Mouse (Mus musculus): ENCODE data around the gene Abl2. TPM values are rescaled to one million over a fixed set of nuclear protein-coding genes. Genes with fewer than 3 reads are reported as not detected.
"Not testable (repeated sequence)": the region's sequence is repeated elsewhere in the genome, so short reads cannot be mapped to it uniquely, and the experiment has no call there.

Gene Abl2
- polyA plus RNA-seq (2012; rRNA removed), result 3.7 and 4.3 TPM in 2 replicates

DNA sequence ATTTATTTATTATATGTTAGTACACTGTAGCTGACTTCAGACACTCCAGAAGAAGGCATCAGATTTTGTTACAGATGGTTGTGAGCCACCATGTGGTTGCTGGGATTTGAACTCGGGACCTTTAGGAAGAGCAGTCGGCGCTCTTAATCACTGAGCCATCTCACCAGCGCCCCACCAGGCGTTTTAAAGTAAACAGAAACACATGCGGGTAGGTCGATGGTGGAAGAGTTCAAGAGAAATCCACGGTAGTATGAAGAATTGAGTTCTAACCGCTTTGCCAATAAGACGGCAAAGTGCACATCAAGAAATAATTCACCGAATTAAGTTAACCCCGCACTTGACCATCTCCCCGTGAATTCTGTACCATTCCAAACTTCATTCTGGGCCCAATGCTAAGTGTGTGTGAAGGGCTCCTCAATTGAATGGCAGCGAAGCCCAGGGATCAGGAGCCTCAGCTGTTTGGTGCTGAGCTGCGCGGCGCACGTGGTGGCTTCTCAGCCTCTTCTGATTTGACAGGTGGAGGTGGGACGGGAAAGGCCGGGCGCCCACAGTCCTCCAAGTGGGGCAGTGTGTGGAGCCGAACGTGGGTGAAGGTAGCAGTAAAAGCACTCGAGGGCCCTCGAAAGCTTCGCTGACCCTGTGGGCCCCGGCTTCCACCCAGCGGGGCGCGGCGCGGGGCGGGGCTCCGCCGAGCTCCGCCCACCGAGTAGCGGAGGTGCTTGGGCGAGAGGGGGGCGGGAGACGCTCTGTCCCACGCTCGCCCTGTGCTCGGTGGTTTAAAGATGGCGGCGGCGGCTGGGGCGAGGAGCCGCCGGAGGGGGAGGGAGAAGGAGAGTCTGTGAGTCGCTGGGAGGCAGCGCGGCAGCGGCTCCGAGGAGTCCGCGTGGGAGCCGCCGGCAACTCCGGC is at the start of gene Abl2:
TSS of gene Abl2 (plus strand) at position 763 of the 907 bp plus-strand sequence.
- Histone ChIP-seq H3K36me3 (ENCODE audit: control insufficient read depth, insufficient read depth, low read length) (no peaks in the 10 kb centered on the region), H3K27me3 (ENCODE audit: control insufficient read depth, insufficient read depth, low read length) (no peaks in the 10 kb centered on the region), H3K4me3 (ENCODE audit: low read depth, low read length) (peak within 1 kb of the TSS; percentile 93), H3K4me1 (ENCODE audit: control insufficient read depth, insufficient read depth, insufficient read length, low read length) (peaks cover 3% of the 10 kb centered on the region; the same call in 1 of the 2 replicates), H3K27ac (ENCODE audit: insufficient read depth, low read depth, low read length) (no peak within 1 kb of the TSS)
- WGBS, result 8% methylated on average over 60 of the region's 60 CpGs
- TF ChIP-seq POLR2A (IDR thresholded peaks at IDR 0.05; ENCODE audit: low read depth, low read length), result peak; percentile 81
- no peak for TF ChIP-seq CTCF (IDR thresholded peaks at IDR 0.05; ENCODE audit: extremely low read depth, insufficient read length, insufficient replicate concordance, low read depth, low read length)

- H3K4me1 ChIP-seq (ENCODE audit: control insufficient read depth, insufficient read depth, insufficient read length, low read length), result peaks cover 5% of the 10 kb centered on the region
- no peaks in the 10 kb centered on the region for H3K36me3 ChIP-seq (ENCODE audit: control insufficient read depth, insufficient read depth, low read length)
- 30% methylated on average over 3 of the region's 3 CpGs for WGBS
- TF ChIP-seq CTCF (IDR thresholded peaks at IDR 0.05; ENCODE audit: extremely low read depth, insufficient read length, insufficient replicate concordance, low read depth, low read length), result no peak
- TF ChIP-seq POLR2A (IDR thresholded peaks at IDR 0.05; ENCODE audit: low read depth, low read length), result no peak
- no peak overlapping the region for H3K4me3 ChIP-seq (ENCODE audit: low read depth, low read length)
- no peaks in the 10 kb centered on the region for H3K27me3 ChIP-seq (ENCODE audit: control insufficient read depth, insufficient read depth, low read length)
- no peak overlapping the region for H3K27ac ChIP-seq (ENCODE audit: insufficient read depth, low read depth, low read length)
Measured at GRCm38 (mm10) chr1:156520136-156520780, 38.3 kb upstream of the Abl2 start.

- Histone ChIP-seq H3K27me3 (ENCODE audit: control insufficient read depth, insufficient read depth, low read length) (no peaks in the 10 kb centered on the region), H3K36me3 (ENCODE audit: control insufficient read depth, insufficient read depth, low read length) (no peaks in the 10 kb centered on the region), H3K4me3 (ENCODE audit: low read depth, low read length) (peak overlapping the region; percentile 35), H3K27ac (ENCODE audit: insufficient read depth, low read depth, low read length) (peak overlapping the region; percentile 36), H3K4me1 (ENCODE audit: control insufficient read depth, insufficient read depth, insufficient read length, low read length) (peaks cover 5% of the 10 kb centered on the region)
- 16% methylated on average over 15 of the region's 15 CpGs for WGBS
- TF ChIP-seq POLR2A (IDR thresholded peaks at IDR 0.05; ENCODE audit: low read depth, low read length), result no peak
- no peak for TF ChIP-seq CTCF (IDR thresholded peaks at IDR 0.05; ENCODE audit: extremely low read depth, insufficient read length, insufficient replicate concordance, low read depth, low read length)
Measured at GRCm38 (mm10) chr1:156521796-156522517, 36.6 kb upstream of the Abl2 start.

GRCm38 (mm10) chr1:156523842-156524241 is 34.7 kb upstream of the Abl2 start, which contains the start of gene Gm10031:
Gene Gm10031 (plus strand): TSS chr1:156524012.
- WGBS, result 91% methylated on average over 22 of the region's 22 CpGs
- H3K27ac ChIP-seq (ENCODE audit: insufficient read depth, low read depth, low read length); H3K4me3 ChIP-seq (ENCODE audit: low read depth, low read length): not testable (repeated sequence)

GRCm38 (mm10) chr1:156532476-156533175 is 26.0 kb upstream of the Abl2 start:
- not testable (repeated sequence) for H3K27ac ChIP-seq (ENCODE audit: insufficient read depth, low read depth, low read length); H3K4me1 ChIP-seq (ENCODE audit: control insufficient read depth, insufficient read depth, insufficient read length, low read length); H3K36me3 ChIP-seq (ENCODE audit: control insufficient read depth, insufficient read depth, low read length); H3K4me3 ChIP-seq (ENCODE audit: low read depth, low read length); H3K27me3 ChIP-seq (ENCODE audit: control insufficient read depth, insufficient read depth, low read length)
- WGBS, result 69% methylated on average over 16 of the region's 16 CpGs

More at GRCm38 (mm10) chr1:156523842-156524241, 34.7 kb upstream of the Abl2 start, which contains the start of gene Gm10031:
- H3K27me3 ChIP-seq (ENCODE audit: control insufficient read depth, insufficient read depth, low read length); H3K36me3 ChIP-seq (ENCODE audit: control insufficient read depth, insufficient read depth, low read length); H3K4me1 ChIP-seq (ENCODE audit: control insufficient read depth, insufficient read depth, insufficient read length, low read length): not testable (repeated sequence)

DNA sequence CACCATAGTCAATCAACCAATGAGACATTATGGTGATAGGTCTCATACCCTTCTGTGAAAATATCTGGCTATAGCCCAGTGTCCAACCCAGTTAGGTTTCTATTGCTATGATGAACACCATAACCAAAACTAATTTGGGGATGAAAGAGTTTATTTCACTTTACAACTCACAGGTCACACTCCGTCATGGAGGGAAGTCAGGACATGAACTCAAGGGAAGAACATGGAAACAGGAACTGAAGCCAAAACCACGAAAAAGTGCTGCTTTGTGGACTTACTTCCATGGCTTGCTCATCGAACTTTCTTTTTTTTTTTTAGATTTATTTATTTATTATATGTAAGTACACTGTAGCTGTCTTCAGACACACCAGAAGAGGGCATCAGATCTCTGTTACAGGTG is 25.1 kb upstream of the Abl2 start:
- Histone ChIP-seq H3K27ac (ENCODE audit: insufficient read depth, low read depth, low read length) (no peak overlapping the region), H3K27me3 (ENCODE audit: control insufficient read depth, insufficient read depth, low read length) (no peaks in the 10 kb centered on the region), H3K4me1 (ENCODE audit: control insufficient read depth, insufficient read depth, insufficient read length, low read length) (peaks cover 2% of the 10 kb centered on the region; the same call in 1 of the 2 replicates), H3K36me3 (ENCODE audit: control insufficient read depth, insufficient read depth, low read length) (no peaks in the 10 kb centered on the region), H3K4me3 (ENCODE audit: low read depth, low read length) (no peak overlapping the region)
- no peak for TF ChIP-seq POLR2A (IDR thresholded peaks at IDR 0.05; ENCODE audit: low read depth, low read length)
- no peak for TF ChIP-seq CTCF (IDR thresholded peaks at IDR 0.05; ENCODE audit: extremely low read depth, insufficient read length, insufficient replicate concordance, low read depth, low read length)
- WGBS, result 85% methylated on average over 3 of the region's 3 CpGs

Data from small intestine, adult 2 months (tissue).